Mouse (Mus musculus) CD4-positive, CD25-positive, alpha-beta regulatory T cell, adult 4 months (primary cell): ENCODE data around the gene Bbox1. TPM values are rescaled to one million over a fixed set of nuclear protein-coding genes. Genes with fewer than 3 reads are reported as not detected.

ENCODE experiments used
- ATAC-seq: one replicate; pipeline ENCODE4 v1.8.0; 2017
- polyA plus RNA-seq, 2 experiments: library from polyadenylated mRNA; unstranded; fragments of 100-300 nt; shearing (Covaris generic); gene quantifications; one replicate each; pipeline ENCODE4 v1.2.1; 2017

The Bbox1 gene
- polyA plus RNA-seq, 2 experiments from 2014 or later, result not detected

- no peak for ATAC-seq
Observed at GRCm38 (mm10) chr2:110269281-110269680, 45.1 kb downstream of the Bbox1 start.

GRCm38 (mm10) chr2:110232252-110232651 lies 82.1 kb downstream of the Bbox1 start:
- ATAC-seq, result no peak

GRCm38 (mm10) chr2:110230753-110231152 lies 83.6 kb downstream of the Bbox1 start:
- no peak for ATAC-seq

- ATAC-seq, result no peak
Observed at GRCm38 (mm10) chr2:110229143-110230087, 84.9 kb downstream of the Bbox1 start.

- ATAC-seq, result no peak
Observed at GRCm38 (mm10) chr2:110226421-110226820, 87.9 kb downstream of the Bbox1 start.

GRCm38 (mm10) chr2:110225969-110226368 lies 88.4 kb downstream of the Bbox1 start:
- ATAC-seq, result no peak

GRCm38 (mm10) chr2:110222793-110223192 lies 91.6 kb downstream of the Bbox1 start:
- no peak for ATAC-seq

- ATAC-seq, result no peak
Observed at GRCm38 (mm10) chr2:110220492-110220891, 93.9 kb downstream of the Bbox1 start.

- ATAC-seq, result no peak
Observed at GRCm38 (mm10) chr2:110215685-110216058, 98.7 kb downstream of the Bbox1 start.

- ATAC-seq, result no peak
Observed at GRCm38 (mm10) chr2:110214991-110215684, 99.2 kb downstream of the Bbox1 start.

- ATAC-seq, result no peak
Observed at GRCm38 (mm10) chr2:110214278-110214677, 100.1 kb downstream of the Bbox1 start.

Other genes starting within 250 kb of the Bbox1 start
- gene Fibin, start 48.6 kb upstream of the Bbox1 start, polyA plus RNA-seq, result not detected